Mouse (Mus musculus): ENCODE data around the gene Trim38. TPM values are rescaled to one million over a fixed set of nuclear protein-coding genes. Genes with fewer than 3 reads are reported as not detected.
A peak's percentile ranks its signal among the peaks of the same experiment; 100 is the strongest.

The Trim38 gene
- total and polyA plus RNA-seq, 3 experiments, result 0.11 TPM; not detected in 2

- Histone ChIP-seq H3K4me2 (ENCODE audit: insufficient read depth, low read depth, poor library complexity, severe bottlenecking) (peak within 1 kb of the TSS; percentile 98), H3K4me1 (ENCODE audit: control insufficient read depth in 1 of 2, insufficient read depth in 2 of 2) (peaks cover 3 to 44% of the 10 kb centered on the region in 2 experiments; a peak in 3 of 4 replicates), H3K4me3 (replicated peaks in 1 of 3; ENCODE audit: low read depth in 2 of 3, low read length in 2 of 3, poor library complexity in 1 of 3) (peak within 1 kb of the TSS; percentile 1 to 51 (median 35)), H3K9ac (ENCODE audit: insufficient read depth, low read depth) (peak within 1 kb of the TSS; percentile 90), H3K79me2 (replicated peaks; ENCODE audit: control insufficient read depth, extremely low read depth, insufficient read depth, poor library complexity, severe bottlenecking) (no peaks in the 10 kb centered on the region), H3K27ac (ENCODE audit: insufficient read depth, low read depth) (peak within 1 kb of the TSS; percentile 86), H3K36me3 (replicated peaks in 1 of 2; ENCODE audit: control insufficient read depth in 1 of 2, insufficient read depth in 1 of 2, low read length in 1 of 2) (no peaks in the 10 kb centered on the region), H3K27me3 (replicated peaks) (no peaks in the 10 kb centered on the region), H3K9me3 (replicated peaks; ENCODE audit: low read length) (no peaks in the 10 kb centered on the region)
- DNase-seq (ENCODE audit: extremely low read depth), result peak; percentile 97
- TF ChIP-seq SIN3A (IDR thresholded peaks at IDR 0.05; ENCODE audit: low read length), result peak; percentile 89; the same call in 1 of the 2 replicates
- peak; percentile 99 for TF ChIP-seq TBP (conservative IDR thresholded peaks at IDR 0.05; ENCODE audit: low read depth, low read length)
- no peak for TF ChIP-seq ZNF384 (IDR thresholded peaks at IDR 0.05; ENCODE audit: low read depth, low read length)
- no peak for TF ChIP-seq USF2 (conservative IDR thresholded peaks at IDR 0.05; ENCODE audit: low read depth, low read length)
- TF ChIP-seq MAFK (IDR thresholded peaks at IDR 0.05; ENCODE audit: insufficient replicate concordance, low read length), result no peak
- no peak for TF ChIP-seq MAX (IDR thresholded peaks at IDR 0.05; ENCODE audit: low read length)
- no peak for TF ChIP-seq PAX5 (IDR thresholded peaks at IDR 0.05; ENCODE audit: low read length)
- TF ChIP-seq NRF1 (IDR thresholded peaks at IDR 0.05; ENCODE audit: low read depth, low read length), result no peak
- no peak for TF ChIP-seq USF1 (IDR thresholded peaks at IDR 0.05; ENCODE audit: low read depth, low read length)
- TF ChIP-seq TCF12 (IDR thresholded peaks at IDR 0.05; ENCODE audit: low read depth, low read length), result peak; percentile 89
- TF ChIP-seq CHD1 (IDR thresholded peaks at IDR 0.05; ENCODE audit: low read depth, low read length), result no peak
- peak; percentile 92 for TF ChIP-seq RCOR1 (conservative IDR thresholded peaks at IDR 0.05; ENCODE audit: low read depth, low read length)
- TF ChIP-seq SMC3 (IDR thresholded peaks at IDR 0.05; ENCODE audit: low read depth, low read length), result no peak
- no peak for TF ChIP-seq RAD21 (IDR thresholded peaks at IDR 0.05; ENCODE audit: low read depth, low read length)
- TF ChIP-seq ELF1 (IDR thresholded peaks at IDR 0.05; ENCODE audit: low read depth, low read length), result no peak
- no peak for TF ChIP-seq JUND (conservative IDR thresholded peaks at IDR 0.05; ENCODE audit: low read depth, low read length)
- TF ChIP-seq MAZ (IDR thresholded peaks at IDR 0.05; ENCODE audit: low read depth, low read length), result no peak
- no peak; the same call in 1 of the 2 replicates for TF ChIP-seq IRF4 (IDR thresholded peaks at IDR 0.05; ENCODE audit: low read depth, low read length)
- no peak for TF ChIP-seq JUN (IDR thresholded peaks at IDR 0.05; ENCODE audit: insufficient read depth, low read depth, low read length)
- peak; percentile 98 for TF ChIP-seq POLR2AphosphoS2 (IDR thresholded peaks at IDR 0.05; ENCODE audit: low read depth, low read length)
- no peak for TF ChIP-seq CHD2 (IDR thresholded peaks at IDR 0.05; ENCODE audit: low read length)
- no peak; the same call in 1 of the 2 replicates for TF ChIP-seq MXI1 (IDR thresholded peaks at IDR 0.05; ENCODE audit: low read depth, low read length)
- TF ChIP-seq GABPA (IDR thresholded peaks at IDR 0.05; ENCODE audit: insufficient replicate concordance, low read depth, low read length), result no peak
- TF ChIP-seq MEF2A (IDR thresholded peaks at IDR 0.05; ENCODE audit: borderline replicate concordance, low read depth, low read length), result peak; percentile 15; the same call in 1 of the 2 replicates
- TF ChIP-seq UBTF (IDR thresholded peaks at IDR 0.05; ENCODE audit: low read depth, low read length), result no peak; the same call in none of the 2 replicates
- TF ChIP-seq CTCF (conservative IDR thresholded peaks at IDR 0.05 in 1 of 2, IDR thresholded peaks at IDR 0.05 in 1 of 2; ENCODE audit: low read depth in 2 of 2, low read length in 2 of 2), result no peak
- no peak for TF ChIP-seq KAT2A (IDR thresholded peaks at IDR 0.05; ENCODE audit: insufficient replicate concordance, low read length)
- peak; percentile 83 for TF ChIP-seq HCFC1 (IDR thresholded peaks at IDR 0.05; ENCODE audit: low read depth, low read length)
- TF ChIP-seq MYC (IDR thresholded peaks at IDR 0.05; ENCODE audit: low read depth, low read length), result peak; percentile 26; the same call in 1 of the 2 replicates
- TF ChIP-seq ZKSCAN1 (IDR thresholded peaks at IDR 0.05; ENCODE audit: borderline replicate concordance, low read depth, low read length), result no peak
- peak; percentile 98; the same call in 1 of the 2 replicates for TF ChIP-seq POLR2A (IDR thresholded peaks at IDR 0.05; ENCODE audit: low read depth, low read length)
- no peak for TF ChIP-seq ETS1 (conservative IDR thresholded peaks at IDR 0.05; ENCODE audit: low read depth, low read length)
- TF ChIP-seq NELFE (IDR thresholded peaks at IDR 0.05; ENCODE audit: low read depth, low read length), result peak; percentile 100
- TF ChIP-seq BHLHE40 (IDR thresholded peaks at IDR 0.05; ENCODE audit: low read depth, low read length), result peak; percentile 55; the same call in 1 of the 2 replicates
- peak; percentile 99 for TF ChIP-seq ZMIZ1 (IDR thresholded peaks at IDR 0.05; ENCODE audit: low read depth, low read length)
- TF ChIP-seq EP300 (IDR thresholded peaks at IDR 0.05; ENCODE audit: low read length), result no peak
- no peak for TF ChIP-seq ZC3H11A (IDR thresholded peaks at IDR 0.05; ENCODE audit: low read depth, low read length)
- peak; percentile 82; the same call in 1 of the 2 replicates for TF ChIP-seq E2F4 (IDR thresholded peaks at IDR 0.05; ENCODE audit: insufficient replicate concordance, low read depth, low read length)
- dilution Hi-C loops (cut with MboI; ENCODE audit: extremely low pct_ligation_motif_present, extremely low pct_unique_long_range_greater_than_20kb, low sequenced_read_pairs) (no loop called here), in situ Hi-C loops (cut with MboI; ENCODE audit: low pct_ligation_motif_present, low pct_unique_long_range_greater_than_20kb, low sequenced_read_pairs) (loop anchor here (25.0 kb wide), 1 partner anchor 1719 kb away; the partner anchor contains the start of genes Hist1h2ag, Hist1h2ah, Hist1h2bj and Hist1h2bk)
Measured at GRCm38 (mm10) chr13:23756790-23757189, 12.9 kb upstream of the Trim38 start, which contains the start of gene Hist1h4b. Gene Hist1h4b, plus strand, starts transcription at chr13:23757013.
